Comparison of ENCODE assay signal across 8 mouse cellular contexts in genomic region chr5:120811951-120812819, GRCm38 (mm10). TPM values are rescaled to one million over a fixed set of nuclear protein-coding genes. Genes with fewer than 3 reads are reported as not detected.
DNase-seq lines count a peak whose midpoint lies in the region; ATAC-seq and TF ChIP-seq lines count a peak whose summit lies in the region.

Gene Oas1c (minus strand): TSS chr5:120812514.

- H3K9ac ChIP-seq in CH12.LX (ENCODE audit: insufficient read depth, low read depth) = peak within 1 kb of the TSS; percentile 54
- H3K9ac ChIP-seq in forebrain, embryonic 11.5 days (ENCODE audit: low read length) = peak within 1 kb of the TSS; percentile 35
- peak within 1 kb of the TSS; percentile 57 for H3K9ac ChIP-seq in heart, embryonic 16.5 days (ENCODE audit: low read length)
- peak within 1 kb of the TSS; percentile 65 for H3K9ac ChIP-seq in liver, embryonic 15.5 days
- 0 out of 2 replicates have a peak within 1 kb of the TSS, but pooled peaks have one; percentile 44 for H3K9ac ChIP-seq in neural tube, embryonic 12.5 days

- no peak for TF ChIP-seq CTCF in CH12.LX (conservative IDR thresholded peaks at IDR 0.05 in 1 of 2, IDR thresholded peaks at IDR 0.05 in 1 of 2; ENCODE audit: low read depth in 2 of 2, low read length in 2 of 2)

- peak; percentile 84 for DNase-seq in CH12.LX (ENCODE audit: extremely low read depth)
- peak; percentile 73 for DNase-seq in c-Kit-positive CD71-negative TER-119-negative erythroid progenitor cells, embryonic 14.5 days (ENCODE audit: low read depth)
- peak; percentile 84 for DNase-seq in forebrain, embryonic 11.5 days (ENCODE audit: low spot score)
- peak; percentile 91 to 94 for DNase-seq in kidney, postnatal 36 days
- peak; percentile 84 for DNase-seq in telencephalon, adult 2 months (ENCODE audit: low read depth, low spot score)

- no peaks in the 10 kb centered on the region for H3K79me2 ChIP-seq in CH12.LX (replicated peaks; ENCODE audit: control insufficient read depth, extremely low read depth, insufficient read depth, poor library complexity, severe bottlenecking)

- peaks cover 0 to 33% of the 10 kb centered on the region in 2 experiments for H3K36me3 ChIP-seq in CH12.LX (replicated peaks in 1 of 2; ENCODE audit: control insufficient read depth in 1 of 2, insufficient read depth in 1 of 2, low read length in 1 of 2)
- no peaks in the 10 kb centered on the region for H3K36me3 ChIP-seq in forebrain, embryonic 11.5 days (ENCODE audit: control insufficient read depth, insufficient read depth, low read length)
- H3K36me3 ChIP-seq in heart, embryonic 16.5 days (ENCODE audit: control insufficient read depth, insufficient read depth) = no peaks in the 10 kb centered on the region
- H3K36me3 ChIP-seq in liver, embryonic 15.5 days (replicated peaks) = no peaks in the 10 kb centered on the region
- no peaks in the 10 kb centered on the region for H3K36me3 ChIP-seq in neural tube, embryonic 12.5 days

- peak; percentile 42; the same call in 1 of the 2 replicates for TF ChIP-seq EP300 in CH12.LX (IDR thresholded peaks at IDR 0.05; ENCODE audit: low read length)

- peak; percentile 77 for TF ChIP-seq POLR2A in CH12.LX (IDR thresholded peaks at IDR 0.05; ENCODE audit: low read depth, low read length)

- H3K27ac ChIP-seq in CH12.LX (ENCODE audit: insufficient read depth, low read depth) = no peak within 1 kb of the TSS
- H3K27ac ChIP-seq in forebrain, embryonic 11.5 days (ENCODE audit: low read depth, low read length) = no peak within 1 kb of the TSS
- H3K27ac ChIP-seq in heart, embryonic 16.5 days (ENCODE audit: low read length) = peak within 1 kb of the TSS; percentile 49
- H3K27ac ChIP-seq in liver, embryonic 15.5 days (replicated peaks) = 0 out of 2 replicates have a peak within 1 kb of the TSS, but pooled peaks have one; percentile 19
- no peak within 1 kb of the TSS for H3K27ac ChIP-seq in neural tube, embryonic 12.5 days

- dilution Hi-C loops in CH12.LX (cut with MboI; ENCODE audit: extremely low pct_ligation_motif_present, extremely low pct_unique_long_range_greater_than_20kb, low sequenced_read_pairs) = no loop called here

- H3K4me1 ChIP-seq in CH12.LX (ENCODE audit: control insufficient read depth in 1 of 2, insufficient read depth in 2 of 2) = peaks cover 0 to 30% of the 10 kb centered on the region in 2 experiments; a peak in 2 of 4 replicates
- H3K4me1 ChIP-seq in forebrain, embryonic 11.5 days (replicated peaks; ENCODE audit: control insufficient read depth, insufficient read depth, low read length) = peaks cover 3% of the 10 kb centered on the region
- 0 out of 2 replicates have a peak, but pooled peaks cover 2% of the 10 kb centered on the region for H3K4me1 ChIP-seq in heart, embryonic 16.5 days (ENCODE audit: control insufficient read depth, insufficient read depth, low read length)
- H3K4me1 ChIP-seq in liver, embryonic 15.5 days (replicated peaks) = peaks cover 22% of the 10 kb centered on the region
- no peaks in the 10 kb centered on the region; the same call in 1 of the 2 replicates for H3K4me1 ChIP-seq in neural tube, embryonic 12.5 days

- in situ Hi-C loops in CH12.LX (cut with MboI; ENCODE audit: low pct_ligation_motif_present, low pct_unique_long_range_greater_than_20kb, low sequenced_read_pairs) = no loop called here

- no peak for TF ChIP-seq RAD21 in CH12.LX (IDR thresholded peaks at IDR 0.05; ENCODE audit: low read depth, low read length)

- no peaks in the 10 kb centered on the region for H3K27me3 ChIP-seq in CH12.LX (replicated peaks)
- no peaks in the 10 kb centered on the region for H3K27me3 ChIP-seq in forebrain, embryonic 11.5 days (ENCODE audit: control insufficient read depth, insufficient read depth, low read length)
- H3K27me3 ChIP-seq in heart, embryonic 16.5 days (ENCODE audit: control insufficient read depth, insufficient read depth, low read length) = no peaks in the 10 kb centered on the region
- no peaks in the 10 kb centered on the region for H3K27me3 ChIP-seq in liver, embryonic 15.5 days
- H3K27me3 ChIP-seq in neural tube, embryonic 12.5 days (replicated peaks) = no peaks in the 10 kb centered on the region

- peak within 1 kb of the TSS; percentile 65 to 86 (median 75) for H3K4me3 ChIP-seq in CH12.LX (replicated peaks in 1 of 3; ENCODE audit: low read depth in 2 of 3, low read length in 2 of 3, poor library complexity in 1 of 3)
- H3K4me3 ChIP-seq in forebrain, embryonic 11.5 days (ENCODE audit: low read depth, low read length) = peak within 1 kb of the TSS; percentile 14; the same call in 1 of the 2 replicates
- peak within 1 kb of the TSS; percentile 53 for H3K4me3 ChIP-seq in heart, embryonic 16.5 days (ENCODE audit: low read length)
- H3K4me3 ChIP-seq in liver, embryonic 15.5 days (replicated peaks) = peak within 1 kb of the TSS; percentile 72
- H3K4me3 ChIP-seq in neural tube, embryonic 12.5 days = peak within 1 kb of the TSS; percentile 11; the same call in 1 of the 2 replicates

- WGBS in forebrain, embryonic 11.5 days = 7% methylated on average over 18 of the region's 18 CpGs
- WGBS in heart, embryonic 16.5 days = 6% methylated on average over 18 of the region's 18 CpGs
- WGBS in liver, embryonic 15.5 days (ENCODE audit: insufficient replicate concordance) = 3% methylated on average over 18 of the region's 18 CpGs
- WGBS in neural tube, embryonic 12.5 days = 8% methylated on average over 18 of the region's 18 CpGs

- peak within 1 kb of the TSS; percentile 68 for H3K4me2 ChIP-seq in CH12.LX (ENCODE audit: insufficient read depth, low read depth, poor library complexity, severe bottlenecking)
- H3K4me2 ChIP-seq in forebrain, embryonic 11.5 days (ENCODE audit: low read depth, low read length, severe bottlenecking) = peak within 1 kb of the TSS; percentile 44
- peak within 1 kb of the TSS; percentile 61 for H3K4me2 ChIP-seq in heart, embryonic 16.5 days (ENCODE audit: low read depth, low read length)
- H3K4me2 ChIP-seq in liver, embryonic 15.5 days = peak within 1 kb of the TSS; percentile 75
- H3K4me2 ChIP-seq in neural tube, embryonic 12.5 days (replicated peaks) = peak within 1 kb of the TSS; percentile 57

- no peaks in the 10 kb centered on the region for H3K9me3 ChIP-seq in CH12.LX (replicated peaks; ENCODE audit: low read length)
- no peaks in the 10 kb centered on the region for H3K9me3 ChIP-seq in forebrain, embryonic 11.5 days (ENCODE audit: control insufficient read depth, low read length)
- H3K9me3 ChIP-seq in heart, embryonic 16.5 days (replicated peaks; ENCODE audit: control insufficient read depth, low read length) = no peaks in the 10 kb centered on the region
- no peaks in the 10 kb centered on the region for H3K9me3 ChIP-seq in liver, embryonic 15.5 days (replicated peaks)
- no peaks in the 10 kb centered on the region for H3K9me3 ChIP-seq in neural tube, embryonic 12.5 days

- ATAC-seq in forebrain, embryonic 11.5 days (replicated peaks; ENCODE audit: low FRiP score) = peak; percentile 64; the same call in 1 of the 2 replicates
- ATAC-seq in heart, embryonic 16.5 days (replicated peaks; ENCODE audit: extremely low read depth, insufficient read depth, low FRiP score) = peak; percentile 77
- peak; percentile 85 for ATAC-seq in liver, embryonic 15.5 days (ENCODE audit: insufficient read depth)
- 0 out of 2 replicates have a peak, but pooled peaks have one; percentile 44 for ATAC-seq in neural tube, embryonic 12.5 days (ENCODE audit: low FRiP score, low read depth)

TF ChIP-seq in CH12.LX, 34 proteins besides CTCF, POLR2A, EP300 and RAD21:
- peak; percentile 55; the same call in 1 of the 2 replicates for TF ChIP-seq SIN3A (IDR thresholded peaks at IDR 0.05; ENCODE audit: low read length)
- 0 out of 2 replicates have a peak, but pooled peaks have one; percentile 10 for TF ChIP-seq HCFC1 (IDR thresholded peaks at IDR 0.05; ENCODE audit: low read depth, low read length)
- peak; percentile 63; the same call in 1 of the 2 replicates for TF ChIP-seq MXI1 (IDR thresholded peaks at IDR 0.05; ENCODE audit: low read depth, low read length)
- no peak for TF ChIP-seq CHD1 (IDR thresholded peaks at IDR 0.05; ENCODE audit: low read depth, low read length)
- TF ChIP-seq ELF1 (IDR thresholded peaks at IDR 0.05; ENCODE audit: low read depth, low read length) = no peak; the same call in 1 of the 2 replicates
- TF ChIP-seq E2F4 (IDR thresholded peaks at IDR 0.05; ENCODE audit: insufficient replicate concordance, low read depth, low read length) = no peak
- TF ChIP-seq ZNF384 (IDR thresholded peaks at IDR 0.05; ENCODE audit: low read depth, low read length) = peak; percentile 86
- peak; percentile 37; the same call in 1 of the 2 replicates for TF ChIP-seq POLR2AphosphoS2 (IDR thresholded peaks at IDR 0.05; ENCODE audit: low read depth, low read length)
- TF ChIP-seq MEF2A (IDR thresholded peaks at IDR 0.05; ENCODE audit: borderline replicate concordance, low read depth, low read length) = 0 out of 2 replicates have a peak, but pooled peaks have one; percentile 37
- TF ChIP-seq NELFE (IDR thresholded peaks at IDR 0.05; ENCODE audit: low read depth, low read length) = peak; percentile 75; the same call in 1 of the 2 replicates
- peak; percentile 92 for TF ChIP-seq TBP (conservative IDR thresholded peaks at IDR 0.05; ENCODE audit: low read depth, low read length)
- peak; percentile 82 for TF ChIP-seq TCF12 (IDR thresholded peaks at IDR 0.05; ENCODE audit: low read depth, low read length)
- TF ChIP-seq JUN (IDR thresholded peaks at IDR 0.05; ENCODE audit: insufficient read depth, low read depth, low read length) = no peak
- no peak for TF ChIP-seq RCOR1 (conservative IDR thresholded peaks at IDR 0.05; ENCODE audit: low read depth, low read length)
- TF ChIP-seq USF1 (IDR thresholded peaks at IDR 0.05; ENCODE audit: low read depth, low read length) = no peak
- TF ChIP-seq MAX (IDR thresholded peaks at IDR 0.05; ENCODE audit: low read length) = no peak
- TF ChIP-seq KAT2A (IDR thresholded peaks at IDR 0.05; ENCODE audit: insufficient replicate concordance, low read length) = no peak
- TF ChIP-seq IRF4 (IDR thresholded peaks at IDR 0.05; ENCODE audit: low read depth, low read length) = peak; percentile 86
- 0 out of 2 replicates have a peak, but pooled peaks have one; percentile 44 for TF ChIP-seq ZMIZ1 (IDR thresholded peaks at IDR 0.05; ENCODE audit: low read depth, low read length)

RNA-seq across cellular contexts. Expression of gene Oas1c, which starts in this region (rescaled TPM):
- total RNA-seq in CH12.LX (2012; rRNA removed) = 1.6 and 1.7 TPM in 2 replicates
- 3.6 TPM in 2 replicates for total RNA-seq in CH12.LX (2014; rRNA removed)
- 3.6 and 4.7 TPM in 2 replicates for polyA plus RNA-seq in CH12.LX (2012; ENCODE audit: insufficient read length, low read depth)
- polyA plus RNA-seq in forebrain, embryonic 11.5 days (2014; fragmentation: Nextera tagmentation; extraction: Ambion mirVana) = 0.36 TPM in 1 of 2 replicates, not detected in the other
- 0.60 and 0.77 TPM in 2 replicates for polyA plus RNA-seq in heart, embryonic 16.5 days (2015; fragmentation: Nextera tagmentation; extraction: Ambion mirVana)
- 0.33 and 0.44 TPM in 2 replicates for polyA plus RNA-seq in liver, embryonic 15.5 days (2015; fragmentation: Nextera tagmentation; extraction: Ambion mirVana)
- polyA plus RNA-seq in neural tube, embryonic 12.5 days (2016; fragmentation: Nextera tagmentation; extraction: Ambion mirVana) = 0.33 and 0.58 TPM in 2 replicates

Comparison
In these comparisons a context has a peak if more than half of its experiments do, and no peak if none do; other contexts are left out.
1. Peak in DNase-seq, ATAC-seq, H3K4me3 ChIP-seq, H3K9ac ChIP-seq and H3K4me2 ChIP-seq in forebrain, embryonic 11.5 days; RNA of the gene not detected or under 1 TPM.
2. Peak in ATAC-seq, H3K4me3 ChIP-seq, H3K27ac ChIP-seq, H3K9ac ChIP-seq and H3K4me2 ChIP-seq in heart, embryonic 16.5 days; RNA of the gene not detected or under 1 TPM.
3. Peak in ATAC-seq, H3K4me3 ChIP-seq, H3K27ac ChIP-seq, H3K9ac ChIP-seq and H3K4me2 ChIP-seq in liver, embryonic 15.5 days; RNA of the gene not detected or under 1 TPM.
4. Peak in ATAC-seq, H3K4me3 ChIP-seq, H3K9ac ChIP-seq and H3K4me2 ChIP-seq in neural tube, embryonic 12.5 days; RNA of the gene not detected or under 1 TPM.
5. H3K4me3 ChIP-seq: peak in every context shown above with its lines; median percentile 75 in CH12.LX; 72 in liver, embryonic 15.5 days; 53 in heart, embryonic 16.5 days; 14 in forebrain, embryonic 11.5 days; 11 in neural tube, embryonic 12.5 days.